Mouse (Mus musculus) frontal cortex, adult (tissue): Measurements from ENCODE around the gene Iars2.

Experiments used
- ATAC-seq: cut with Nextera tagmentation; 2 replicates; pipeline ENCODE4 v1.9.2; 2017; ENCODE audit warnings: mild to moderate bottlenecking, moderate library complexity, mixed read lengths; ENCODE audit not compliant: low TSS enrichment

Iars2 gene

GRCm38 (mm10) chr1:185279288-185279687 is 49.9 kb downstream of the Iars2 start:
- no peak for ATAC-seq

- ATAC-seq: no peak
Observed at GRCm38 (mm10) chr1:185277022-185277421, 52.2 kb downstream of the Iars2 start.

GRCm38 (mm10) chr1:185275976-185276375 is 53.2 kb downstream of the Iars2 start:
- no peak; the same call in 1 of the 2 replicates for ATAC-seq

- no peak for ATAC-seq
Observed at GRCm38 (mm10) chr1:185274819-185275545, 54.2 kb downstream of the Iars2 start.

- ATAC-seq: no peak
Observed at GRCm38 (mm10) chr1:185271373-185271772, 57.8 kb downstream of the Iars2 start.

- no peak for ATAC-seq
Observed at GRCm38 (mm10) chr1:185270403-185271097, 58.6 kb downstream of the Iars2 start.

GRCm38 (mm10) chr1:185268675-185269074 is 60.5 kb downstream of the Iars2 start:
- no peak for ATAC-seq

GRCm38 (mm10) chr1:185262565-185262964 is 66.6 kb downstream of the Iars2 start:
- ATAC-seq: peak; percentile 56

- no peak for ATAC-seq
Observed at GRCm38 (mm10) chr1:185256753-185257152, 72.4 kb downstream of the Iars2 start.

GRCm38 (mm10) chr1:185255336-185255735 is 73.9 kb downstream of the Iars2 start:
- no peak for ATAC-seq

GRCm38 (mm10) chr1:185253140-185253892 is 75.9 kb downstream of the Iars2 start:
- ATAC-seq: peak; percentile 53

- no peak for ATAC-seq
Observed at GRCm38 (mm10) chr1:185252351-185252750, 76.8 kb downstream of the Iars2 start.

GRCm38 (mm10) chr1:185248728-185249127 is 80.5 kb downstream of the Iars2 start:
- ATAC-seq: no peak

- no peak for ATAC-seq
Observed at GRCm38 (mm10) chr1:185247429-185248085, 81.6 kb downstream of the Iars2 start.

GRCm38 (mm10) chr1:185245456-185245855 is 83.7 kb downstream of the Iars2 start:
- ATAC-seq: no peak

GRCm38 (mm10) chr1:185243013-185243412 is 86.2 kb downstream of the Iars2 start:
- peak; percentile 80 for ATAC-seq

- no peak for ATAC-seq
Observed at GRCm38 (mm10) chr1:185236530-185236929, 92.7 kb downstream of the Iars2 start.

GRCm38 (mm10) chr1:185235837-185236236 is 93.4 kb downstream of the Iars2 start:
- ATAC-seq: no peak
